Mouse (Mus musculus): ENCODE results near the gene Brinp2. TPM values are rescaled to one million over a fixed set of nuclear protein-coding genes. Genes with fewer than 3 reads are reported as not detected.
A peak's percentile ranks its signal among the peaks of the same experiment; 100 is the strongest.

The Brinp2 gene
- polyA plus RNA-seq, 1 experiment from 2014 or later: 2.4 TPM

DNA sequence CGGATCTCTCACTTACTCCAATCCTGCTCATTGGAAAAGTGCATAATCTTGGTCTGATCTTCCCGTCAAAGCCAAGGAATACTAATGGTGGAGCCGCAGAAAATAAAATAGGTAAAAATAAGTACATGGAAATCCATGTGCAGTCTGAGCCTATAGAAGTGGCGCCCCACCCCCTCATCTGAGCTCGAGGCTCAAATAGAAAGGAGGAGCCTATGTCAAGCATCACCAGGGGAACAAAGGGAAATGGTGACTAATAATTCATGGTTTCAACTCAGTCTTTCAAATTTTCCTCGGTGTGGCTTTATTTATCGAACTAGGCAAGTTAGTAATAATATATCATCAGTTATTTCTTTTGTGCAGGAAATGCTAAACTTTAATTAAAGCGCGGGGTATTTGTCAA is 84.1 kb downstream of the Brinp2 start:
- Histone ChIP-seq H3K4me1 (peaks cover 12% of the 10 kb centered on the region), H3K4me3 (no peak overlapping the region), H3K27me3 (ENCODE audit: poor library complexity, severe bottlenecking) (peaks cover 17% of the 10 kb centered on the region), H3K36me3 (replicated peaks) (no peaks in the 10 kb centered on the region), H3K27ac (no peak overlapping the region), H3K9me3 (no peaks in the 10 kb centered on the region)
- DNase-seq (ENCODE audit: extremely low spot score, low spot score): no peak
- 92% methylated on average over 9 of the region's 9 CpGs for WGBS

DNA sequence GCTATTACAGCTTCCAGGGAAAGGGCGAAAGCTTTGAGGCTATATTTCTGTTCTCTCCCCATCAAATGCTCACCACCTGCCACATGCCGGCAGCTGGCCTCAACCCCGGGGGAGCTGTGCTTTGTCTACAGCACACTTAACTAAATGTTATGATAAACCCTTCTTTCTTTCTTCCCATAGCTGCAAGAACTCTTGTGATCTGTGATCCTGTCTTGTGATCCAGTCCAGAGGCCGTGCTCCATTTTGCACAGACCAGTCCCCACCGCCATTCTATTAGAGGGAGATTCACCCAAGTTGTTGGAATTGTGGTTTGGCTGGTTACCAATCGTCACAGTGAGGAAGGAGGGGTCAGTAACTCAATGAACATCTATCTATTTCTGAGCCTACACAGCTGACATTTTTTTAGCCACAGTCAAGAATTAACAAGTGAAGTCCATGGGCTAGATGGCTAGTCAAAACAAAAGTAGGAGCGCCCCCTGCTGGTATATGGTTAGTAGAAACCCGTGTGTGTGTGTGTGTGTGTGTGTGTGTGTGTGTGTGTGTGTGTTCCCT is 89.0 kb downstream of the Brinp2 start:
- no peaks in the 10 kb centered on the region for H3K36me3 ChIP-seq (replicated peaks)
- WGBS: 15% methylated on average over 8 of the region's 8 CpGs
- peaks cover 26% of the 10 kb centered on the region for H3K4me1 ChIP-seq
- H3K27ac ChIP-seq: peak overlapping the region; percentile 68
- no peak overlapping the region for H3K4me3 ChIP-seq
- DNase-seq (ENCODE audit: extremely low spot score, low spot score): peak; percentile 76
- no peaks in the 10 kb centered on the region for H3K9me3 ChIP-seq
- peaks cover 50% of the 10 kb centered on the region for H3K27me3 ChIP-seq (ENCODE audit: poor library complexity, severe bottlenecking)

DNA sequence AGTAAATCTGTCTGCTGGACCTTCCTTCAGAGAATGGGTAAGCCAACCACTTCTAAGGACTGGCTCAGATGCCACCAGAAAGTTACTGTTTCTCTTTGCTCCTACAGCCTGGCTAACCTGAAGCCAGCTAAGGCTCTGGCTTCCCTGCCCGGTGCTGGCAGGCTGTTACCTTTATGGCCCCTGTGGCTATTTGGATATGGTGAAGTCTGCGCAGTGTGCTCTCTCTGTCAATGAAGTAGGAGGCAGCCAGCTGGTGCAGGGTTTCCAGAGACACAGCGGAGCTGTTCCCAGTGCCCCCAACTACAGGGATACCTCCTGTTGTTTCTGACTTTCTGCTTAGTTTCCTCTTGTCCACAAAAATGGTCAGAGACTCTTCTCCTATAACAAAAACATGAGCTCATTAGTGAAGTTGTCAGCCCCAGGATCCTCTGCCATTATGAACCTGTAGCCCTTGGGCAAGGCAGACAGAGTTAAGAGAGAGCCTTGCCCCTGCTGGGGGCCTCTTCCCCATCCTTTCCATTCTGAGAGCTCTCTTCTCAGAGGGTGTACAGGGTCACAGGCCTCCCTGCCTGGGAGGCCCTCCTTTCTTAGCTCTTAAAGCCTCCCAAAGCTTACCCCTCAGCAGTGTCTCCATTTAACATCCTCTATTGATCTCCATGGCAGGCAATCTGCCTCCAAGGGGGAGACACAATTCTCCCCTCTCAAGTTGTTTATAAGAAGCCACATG is 89.7 kb downstream of the Brinp2 start:
- peak overlapping the region; percentile 68 for H3K27ac ChIP-seq
- peak; percentile 42 for DNase-seq (ENCODE audit: extremely low spot score, low spot score)
- WGBS: 36% methylated on average over 3 of the region's 3 CpGs
- peaks cover 51% of the 10 kb centered on the region for H3K27me3 ChIP-seq (ENCODE audit: poor library complexity, severe bottlenecking)
- H3K9me3 ChIP-seq: no peaks in the 10 kb centered on the region
- H3K4me3 ChIP-seq: no peak overlapping the region
- peaks cover 26% of the 10 kb centered on the region for H3K4me1 ChIP-seq
- H3K36me3 ChIP-seq (replicated peaks): no peaks in the 10 kb centered on the region

DNA sequence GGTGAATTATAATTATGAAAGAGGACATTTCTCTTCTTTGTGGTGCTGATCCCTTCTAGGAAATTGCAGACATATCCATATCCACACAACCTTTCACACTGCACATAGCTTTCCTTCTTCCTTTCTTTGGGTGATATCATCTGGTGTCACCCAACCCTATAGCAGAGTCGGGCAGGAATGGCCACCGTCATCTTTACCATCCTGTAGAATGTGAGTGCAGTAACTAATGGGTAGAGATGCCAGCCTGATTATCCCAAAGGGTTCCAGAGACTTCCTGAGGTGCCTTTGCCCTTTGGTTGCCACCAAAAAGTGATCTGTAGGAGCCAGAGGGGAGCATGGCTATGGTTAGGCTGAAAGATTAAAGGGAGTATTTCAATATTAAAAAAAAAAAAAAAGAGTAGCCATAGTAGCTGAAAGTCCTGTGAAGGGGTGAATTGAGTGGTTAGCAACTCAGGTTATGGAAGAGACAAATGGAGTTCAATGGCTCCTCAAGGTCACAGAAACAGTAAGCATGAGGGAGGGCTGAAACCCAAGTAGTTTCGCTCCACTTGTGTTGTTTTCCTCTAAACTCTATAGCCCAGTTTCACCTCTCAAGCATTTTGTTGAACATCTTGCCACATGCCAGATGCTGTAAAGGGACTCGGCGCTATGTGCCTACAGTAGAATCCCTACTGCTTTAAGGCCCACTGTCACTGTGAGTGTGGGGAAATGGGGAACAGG is 96.5 kb downstream of the Brinp2 start:
- H3K9me3 ChIP-seq: no peaks in the 10 kb centered on the region

DNA sequence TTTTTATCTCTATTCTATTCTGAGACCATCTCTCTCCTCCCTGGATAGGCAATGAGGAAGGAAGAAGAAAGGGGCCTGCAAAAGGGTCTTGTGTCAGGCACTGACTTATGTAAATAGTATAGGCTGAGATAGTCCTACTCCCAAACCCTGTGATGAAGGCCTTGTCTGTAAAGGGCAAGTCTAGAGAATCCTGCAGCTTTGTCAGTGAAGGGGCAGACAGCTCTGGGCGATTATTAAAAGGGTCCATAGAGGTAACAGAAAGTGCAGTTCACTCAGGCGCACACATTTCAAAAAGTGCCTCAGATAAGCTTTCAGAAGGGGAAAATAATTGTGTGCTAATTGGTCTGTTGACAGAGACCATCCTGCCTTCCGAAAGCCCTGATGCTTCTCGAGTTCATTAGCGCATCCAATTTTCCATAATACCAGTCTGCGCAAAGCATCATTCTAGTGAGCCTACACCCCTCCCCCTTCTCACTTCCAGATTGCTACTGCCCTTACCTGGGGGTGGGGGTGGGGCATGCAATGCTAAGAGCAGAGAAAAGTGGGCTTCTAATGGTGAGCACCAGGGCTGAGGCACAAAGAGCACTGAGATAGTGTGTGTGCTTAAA is 97.3 kb downstream of the Brinp2 start:
- peaks cover 26% of the 10 kb centered on the region for H3K27me3 ChIP-seq (ENCODE audit: poor library complexity, severe bottlenecking)
- H3K4me3 ChIP-seq: no peak overlapping the region
- peaks cover 11% of the 10 kb centered on the region for H3K4me1 ChIP-seq
- WGBS: 64% methylated on average over 6 of the region's 6 CpGs
- no peaks in the 10 kb centered on the region for H3K36me3 ChIP-seq (replicated peaks)
- peak overlapping the region; percentile 62 for H3K27ac ChIP-seq
- DNase-seq (ENCODE audit: extremely low spot score, low spot score): no peak
- H3K9me3 ChIP-seq: no peaks in the 10 kb centered on the region

More for the DNA sequence above, 96.5 kb downstream of the Brinp2 start:
- H3K4me3 ChIP-seq: no peak overlapping the region
- peaks cover 31% of the 10 kb centered on the region for H3K27me3 ChIP-seq (ENCODE audit: poor library complexity, severe bottlenecking)
- DNase-seq (ENCODE audit: extremely low spot score, low spot score): no peak
- WGBS: 93% methylated on average over 5 of the region's 5 CpGs
- no peaks in the 10 kb centered on the region for H3K36me3 ChIP-seq (replicated peaks)
- no peak overlapping the region for H3K27ac ChIP-seq
- H3K4me1 ChIP-seq: peaks cover 11% of the 10 kb centered on the region

DNA sequence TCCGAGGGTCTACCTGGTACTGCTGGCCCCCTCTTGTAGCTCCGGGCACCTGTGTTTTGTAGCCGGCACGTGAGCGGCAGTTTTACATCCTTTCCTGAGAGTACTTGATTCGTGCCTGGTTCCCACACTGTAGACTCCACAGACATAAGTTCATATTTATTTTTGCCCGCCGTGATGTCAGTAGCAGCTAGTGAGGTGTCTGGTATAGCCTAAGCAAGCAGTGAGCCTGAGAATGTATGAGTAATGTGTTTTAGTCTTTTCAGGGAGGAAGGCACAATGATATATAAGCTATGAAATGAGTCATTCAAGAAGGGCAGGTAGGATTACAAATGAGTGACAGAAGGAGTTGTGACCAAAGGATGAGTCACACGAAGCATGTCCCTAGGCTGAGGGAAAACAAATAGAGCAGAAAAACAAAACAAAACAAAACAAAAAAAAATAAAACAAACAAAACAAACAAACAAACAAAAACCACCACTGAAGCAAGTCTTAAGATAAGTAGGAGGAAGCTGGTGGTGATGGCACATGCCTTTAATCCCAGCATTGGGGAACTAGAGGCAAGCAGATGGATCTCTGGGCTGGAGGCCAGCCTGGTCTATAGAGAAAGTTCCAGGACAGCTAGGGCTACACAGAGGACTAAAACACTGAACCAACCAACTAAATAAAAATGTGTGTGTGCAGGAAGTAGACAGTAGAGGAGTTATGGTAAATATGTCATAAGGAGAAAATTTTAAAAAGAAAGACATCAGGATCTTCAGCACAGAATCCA is 100.0 kb downstream of the Brinp2 start:
- no peak for DNase-seq (ENCODE audit: extremely low spot score, low spot score)
- Histone ChIP-seq H3K27ac (no peak overlapping the region), H3K4me3 (no peak overlapping the region), H3K4me1 (peaks cover 11% of the 10 kb centered on the region), H3K36me3 (replicated peaks) (no peaks in the 10 kb centered on the region), H3K9me3 (no peaks in the 10 kb centered on the region), H3K27me3 (ENCODE audit: poor library complexity, severe bottlenecking) (peaks cover 9% of the 10 kb centered on the region)
- 93% methylated on average over 9 of the region's 9 CpGs for WGBS

DNA sequence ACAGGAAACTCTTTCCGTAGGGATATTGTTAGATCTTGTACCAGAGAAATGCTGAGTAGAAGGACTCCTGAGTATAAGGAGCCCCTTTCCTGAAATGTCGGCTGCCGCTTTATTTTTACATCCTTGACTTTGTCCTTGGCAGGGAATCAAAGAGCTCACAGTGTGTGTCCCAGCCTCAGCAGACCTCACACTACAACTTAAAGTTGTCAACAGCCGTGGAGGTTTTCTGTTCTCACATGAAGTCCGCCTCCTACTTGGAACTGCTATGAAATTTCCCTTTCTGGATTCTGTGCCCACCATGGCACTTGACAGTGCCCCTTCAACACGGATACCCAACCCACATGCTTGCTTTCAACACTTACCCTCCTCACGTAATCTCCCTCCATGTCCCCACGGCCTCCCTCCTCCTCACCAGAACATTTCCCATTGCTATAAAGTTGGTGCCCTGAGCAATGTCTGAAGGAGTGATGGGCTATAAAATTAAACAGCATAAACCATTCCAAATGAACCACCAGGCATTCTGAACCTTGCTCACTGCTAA is 103.4 kb downstream of the Brinp2 start:
- Histone ChIP-seq H3K27me3 (ENCODE audit: poor library complexity, severe bottlenecking) (no peaks in the 10 kb centered on the region), H3K4me3 (no peak overlapping the region), H3K27ac (no peak overlapping the region), H3K36me3 (replicated peaks) (no peaks in the 10 kb centered on the region), H3K9me3 (no peaks in the 10 kb centered on the region), H3K4me1 (no peaks in the 10 kb centered on the region)
- DNase-seq (ENCODE audit: extremely low spot score, low spot score): no peak
- WGBS: 89% methylated on average over 8 of the region's 8 CpGs

DNA sequence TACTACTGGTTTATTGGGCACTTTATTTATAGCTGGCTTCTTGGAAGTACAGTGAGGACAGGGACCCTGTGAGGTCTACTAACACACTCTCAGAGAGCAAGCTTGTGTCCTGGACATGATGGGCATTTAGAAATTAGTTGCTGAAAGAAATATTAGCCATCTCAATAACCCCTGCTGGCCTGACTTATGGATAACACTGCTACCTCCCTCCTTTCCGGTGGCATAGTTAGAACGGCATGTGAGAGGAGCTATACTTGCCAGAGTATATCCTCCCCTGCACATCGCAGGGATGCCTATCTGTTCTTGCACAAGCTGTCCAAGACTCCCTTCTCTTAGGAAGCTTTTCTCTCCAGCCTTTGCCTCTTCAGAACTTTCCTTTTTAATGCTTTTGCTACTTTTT is 107.9 kb downstream of the Brinp2 start:
- Histone ChIP-seq H3K9me3 (no peaks in the 10 kb centered on the region), H3K27me3 (ENCODE audit: poor library complexity, severe bottlenecking) (no peaks in the 10 kb centered on the region), H3K4me1 (no peaks in the 10 kb centered on the region), H3K4me3 (no peak overlapping the region), H3K36me3 (replicated peaks) (no peaks in the 10 kb centered on the region), H3K27ac (no peak overlapping the region)
- 90% methylated on average over 3 of the region's 3 CpGs for WGBS
- DNase-seq (ENCODE audit: extremely low spot score, low spot score): no peak

DNA sequence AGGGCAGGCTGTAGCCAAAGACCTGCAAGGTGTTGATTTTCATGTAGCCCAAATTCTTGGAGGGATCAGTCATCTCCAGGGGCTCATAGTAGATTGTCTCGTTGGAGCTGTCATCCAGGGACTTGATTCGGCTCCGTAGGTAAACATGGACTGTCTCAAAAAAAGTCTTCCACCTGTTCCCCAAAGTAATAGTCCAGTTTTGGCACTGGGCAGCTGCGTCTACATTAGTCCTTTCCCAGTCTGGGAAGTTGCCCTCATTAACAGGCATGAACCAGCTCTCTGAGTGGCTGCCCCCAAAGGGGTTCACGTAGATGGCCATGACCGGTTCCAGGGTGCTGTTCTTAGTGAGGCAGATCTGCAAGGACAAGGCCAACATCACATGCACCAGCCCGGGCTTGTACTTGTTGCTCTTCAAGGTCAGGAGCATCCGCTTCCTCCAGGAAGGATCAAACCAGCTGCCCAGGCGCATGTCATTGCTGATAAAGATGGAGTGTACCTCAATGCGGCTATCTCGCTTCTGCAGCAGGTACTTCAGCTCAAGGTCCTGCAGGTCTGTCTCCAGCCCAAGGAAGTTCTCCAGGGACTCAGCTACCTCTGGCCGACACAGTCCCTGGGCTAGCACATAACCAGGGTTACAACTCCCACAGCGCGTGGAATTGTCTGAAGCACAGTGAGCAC is 109.5 kb downstream of the Brinp2 start:
- Histone ChIP-seq H3K4me1 (no peaks in the 10 kb centered on the region), H3K36me3 (replicated peaks) (no peaks in the 10 kb centered on the region), H3K4me3 (no peak overlapping the region), H3K9me3 (no peaks in the 10 kb centered on the region), H3K27me3 (ENCODE audit: poor library complexity, severe bottlenecking) (no peaks in the 10 kb centered on the region), H3K27ac (no peak overlapping the region)
- DNase-seq (ENCODE audit: extremely low spot score, low spot score): no peak
- 95% methylated on average over 14 of the region's 14 CpGs for WGBS

DNA sequence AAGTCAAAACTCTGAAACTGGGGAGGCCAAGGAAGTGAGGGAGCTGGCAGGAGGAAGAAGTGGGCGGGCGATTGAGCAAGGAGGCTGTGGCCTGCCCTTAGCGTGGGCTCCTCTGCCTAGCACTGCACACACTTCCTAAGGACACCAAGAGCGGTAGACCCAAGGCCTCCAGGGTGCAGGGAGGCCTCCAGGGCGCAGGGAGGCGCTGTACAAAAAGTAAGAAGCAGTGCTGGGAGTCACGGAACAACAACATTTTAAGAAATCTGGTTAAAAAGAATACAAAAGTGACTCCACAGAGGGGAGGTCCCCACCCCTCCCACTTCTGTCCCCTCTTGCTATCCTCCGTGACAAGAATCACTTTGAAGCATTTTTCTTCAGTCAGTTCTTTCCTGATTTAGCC is 110.6 kb downstream of the Brinp2 start:
- 87% methylated on average over 8 of the region's 8 CpGs for WGBS
- Histone ChIP-seq H3K27me3 (ENCODE audit: poor library complexity, severe bottlenecking) (no peaks in the 10 kb centered on the region), H3K4me1 (no peaks in the 10 kb centered on the region), H3K9me3 (no peaks in the 10 kb centered on the region), H3K36me3 (replicated peaks) (no peaks in the 10 kb centered on the region), H3K27ac (no peak overlapping the region), H3K4me3 (no peak overlapping the region)
- DNase-seq (ENCODE audit: extremely low spot score, low spot score): no peak

DNA sequence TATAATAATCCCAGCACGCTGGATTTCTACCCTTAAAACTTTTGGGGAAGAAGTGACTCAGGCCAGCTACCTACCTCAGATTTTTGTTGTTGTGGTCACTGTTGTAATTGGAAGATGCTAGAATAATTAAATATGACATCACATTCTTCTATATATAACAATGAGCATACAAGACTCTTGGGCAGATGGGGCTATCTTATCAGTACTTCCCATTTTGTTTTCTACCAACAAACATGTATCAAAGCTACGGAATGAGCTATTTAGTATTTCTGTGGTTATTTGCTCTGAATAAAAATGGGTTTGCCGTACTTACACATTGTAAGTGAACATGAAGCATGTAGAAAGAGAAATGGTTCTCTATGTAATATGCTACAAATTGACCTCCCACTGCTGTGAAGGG is 112.1 kb downstream of the Brinp2 start:
- no peaks in the 10 kb centered on the region for H3K9me3 ChIP-seq
- no peak overlapping the region for H3K27ac ChIP-seq
- no peaks in the 10 kb centered on the region for H3K4me1 ChIP-seq
- WGBS: 92% methylated on average over 3 of the region's 3 CpGs
- no peak for DNase-seq (ENCODE audit: extremely low spot score, low spot score)
- H3K36me3 ChIP-seq (replicated peaks): no peaks in the 10 kb centered on the region
- no peak overlapping the region for H3K4me3 ChIP-seq
- no peaks in the 10 kb centered on the region for H3K27me3 ChIP-seq (ENCODE audit: poor library complexity, severe bottlenecking)
